Mouse (Mus musculus) embryonic facial prominence, embryonic 14.5 days (tissue): Measurements from ENCODE around the gene Kif18b. TPM values are rescaled to one million over a fixed set of nuclear protein-coding genes. Genes with fewer than 3 reads are reported as not detected.

Source experiments
- ATAC-seq: fragments of 200-750 bp; cut with Nextera tagmentation; 2 replicates; pipeline ENCODE4 v1.8.0; 2017; ENCODE audit warnings: low read depth, moderate number of reproducible peaks, moderate TSS enrichment
- DNase-seq: peaks from one replicate; pipeline ENCODE4 v3.0.0-alpha.2; 2015; ENCODE audit warnings: low spot score
- H3K27ac ChIP-seq: fragments of 300-500 bp; sonication (generic); replicated peaks from 2 replicates; pipeline ENCODE4 v1.5.1; 2014; ENCODE audit warnings: low read depth, mild to moderate bottlenecking, low read length, moderate library complexity
- H3K27me3 ChIP-seq: fragments of 300-500 bp; sonication (generic); replicated peaks from 2 replicates; pipeline ENCODE4 v1.6.1; 2014; ENCODE audit warnings: low read length; ENCODE audit not compliant: control insufficient read depth, insufficient read depth
- H3K36me3 ChIP-seq: fragments of 300-500 bp; sonication (generic); 2 replicates; pipeline ENCODE4 v1.6.1; 2014; ENCODE audit warnings: low read length, mixed read lengths; ENCODE audit not compliant: control insufficient read depth, insufficient read depth
- H3K4me1 ChIP-seq: fragments of 300-500 bp; sonication (generic); 2 replicates; pipeline ENCODE4 v1.6.1; 2014; ENCODE audit warnings: antibody characterized with exemption, low read length; ENCODE audit not compliant: control insufficient read depth, insufficient read depth
- H3K4me2 ChIP-seq: fragments of 300-500 bp; sonication (generic); 2 replicates; pipeline ENCODE4 v1.6.1; 2014; ENCODE audit warnings: low read depth, mild to moderate bottlenecking, low read length, moderate library complexity, mixed read lengths
- H3K4me3 ChIP-seq: fragments of 300-500 bp; sonication (generic); 2 replicates; pipeline ENCODE4 v1.5.1; 2014; ENCODE audit warnings: low read depth, mild to moderate bottlenecking, low read length
- H3K9ac ChIP-seq: fragments of 300-500 bp; sonication (generic); 2 replicates; pipeline ENCODE4 v1.6.1; 2014; ENCODE audit warnings: low read depth, mild to moderate bottlenecking, low read length, moderate library complexity, mixed read lengths
- H3K9me3 ChIP-seq: fragments of 300-500 bp; sonication (generic); 2 replicates; pipeline ENCODE4 v1.6.1; 2016; ENCODE audit warnings: low read length; ENCODE audit not compliant: control insufficient read depth
- WGBS: fragments of 180-500 bp; shearing (Covaris S2); extraction: QIAGEN DNeasy Blood & Tissue Kit; methylation state at CpG from one replicate; pipeline ENCODE4 v1.1.7; 2014; 5-methylcytosine and 5-hydroxymethylcytosine counted together
- polyA plus RNA-seq: library from polyadenylated mRNA; unstranded; fragments of >200 nt; fragmentation: Nextera tagmentation; extraction: Ambion mirVana; gene quantifications from 2 replicates; pipeline ENCODE4 v1.2.1, GENCODE M21; 2014

Gene Kif18b
- polyA plus RNA-seq, 1 experiment from 2014 or later, result 6.6 TPM

DNA sequence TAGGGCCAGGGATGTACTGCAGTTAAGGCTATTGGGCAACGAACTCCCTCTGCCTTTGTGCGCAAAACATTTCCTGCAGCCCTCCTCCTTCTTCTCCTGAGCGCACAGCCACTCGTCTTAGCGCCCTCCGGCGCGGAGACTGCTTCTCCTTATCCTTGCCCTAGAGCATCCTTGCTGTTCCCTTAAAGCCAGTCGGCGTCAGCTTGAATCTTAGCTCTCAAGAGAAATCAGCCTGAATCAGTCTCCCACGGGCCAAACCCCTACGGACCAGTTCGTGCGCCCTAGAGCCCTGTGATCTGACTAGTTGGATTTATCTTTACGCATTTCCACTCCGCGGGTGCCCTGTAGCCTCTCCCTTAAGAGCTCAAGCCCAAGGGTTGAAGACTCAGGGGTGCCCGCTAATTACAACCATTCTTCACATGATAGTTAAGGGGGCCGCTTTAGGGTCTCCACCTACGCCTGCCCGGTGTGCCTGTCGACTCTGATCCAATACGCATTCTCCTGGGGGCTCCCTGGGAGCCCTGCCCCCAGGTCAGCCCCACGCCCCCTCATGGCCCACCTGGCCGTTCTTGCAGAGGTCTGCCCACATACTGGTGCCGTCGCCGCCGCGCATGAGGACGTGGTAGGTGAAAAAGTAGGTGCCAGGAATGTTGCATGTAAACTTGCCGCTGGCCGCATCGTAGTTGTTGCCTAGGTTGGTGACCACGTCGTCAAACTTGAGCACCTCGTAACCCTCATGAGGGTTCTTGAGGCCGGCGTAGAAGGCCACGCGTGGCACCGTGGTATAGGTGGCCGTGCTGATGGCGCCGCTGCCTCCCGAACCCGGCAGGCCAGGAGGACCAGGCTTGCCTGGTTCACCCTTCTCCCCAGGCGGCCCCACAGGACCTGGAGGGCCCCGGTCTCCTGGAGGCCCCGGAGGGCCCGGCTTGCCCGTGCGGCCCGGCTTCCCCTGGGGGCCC lies 20.7 kb upstream of the Kif18b start:
- peaks cover 85% of the 10 kb centered on the region for H3K27me3 ChIP-seq
- no peak overlapping the region for H3K27ac ChIP-seq
- DNase-seq (peak; percentile 16), ATAC-seq (no peak)
- peak overlapping the region; percentile 51 for H3K9ac ChIP-seq
- no peaks in the 10 kb centered on the region for H3K9me3 ChIP-seq
- H3K4me1 ChIP-seq, result peaks cover 21% of the 10 kb centered on the region
- no peaks in the 10 kb centered on the region for H3K36me3 ChIP-seq
- H3K4me3 ChIP-seq, result peak overlapping the region; percentile 43
- 3% methylated on average over 50 of the region's 54 CpGs for WGBS
- H3K4me2 ChIP-seq, result peak overlapping the region; percentile 67

DNA sequence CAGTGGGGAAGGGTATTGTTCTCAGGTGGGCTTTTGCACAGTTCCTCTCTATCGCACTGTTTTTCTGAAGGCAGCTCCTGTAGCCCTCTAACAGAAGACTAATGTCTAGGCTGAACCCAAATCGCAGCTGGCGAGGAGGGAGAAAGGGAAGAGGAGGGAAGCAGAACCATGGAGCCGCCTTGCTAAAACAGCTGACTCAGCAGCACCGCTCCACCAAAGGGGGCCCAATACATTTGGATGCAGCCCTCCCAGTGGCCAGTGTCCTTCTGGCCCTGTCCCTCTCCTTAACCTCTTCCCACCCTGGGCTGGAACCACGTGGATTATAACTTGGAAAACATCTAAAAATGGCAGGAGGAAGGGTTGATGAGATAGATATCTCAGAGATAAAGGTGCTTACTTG lies 16.3 kb upstream of the Kif18b start:
- Histone ChIP-seq H3K9ac (no peak overlapping the region), H3K9me3 (no peaks in the 10 kb centered on the region), H3K4me3 (no peak overlapping the region), H3K27ac (no peak overlapping the region), H3K4me1 (peaks cover 25% of the 10 kb centered on the region), H3K27me3 (peaks cover 63% of the 10 kb centered on the region), H3K36me3 (no peaks in the 10 kb centered on the region), H3K4me2 (no peak overlapping the region)
- WGBS, result 59% methylated on average over 6 of the region's 6 CpGs
- no peak for ATAC-seq
- DNase-seq, result no peak

DNA sequence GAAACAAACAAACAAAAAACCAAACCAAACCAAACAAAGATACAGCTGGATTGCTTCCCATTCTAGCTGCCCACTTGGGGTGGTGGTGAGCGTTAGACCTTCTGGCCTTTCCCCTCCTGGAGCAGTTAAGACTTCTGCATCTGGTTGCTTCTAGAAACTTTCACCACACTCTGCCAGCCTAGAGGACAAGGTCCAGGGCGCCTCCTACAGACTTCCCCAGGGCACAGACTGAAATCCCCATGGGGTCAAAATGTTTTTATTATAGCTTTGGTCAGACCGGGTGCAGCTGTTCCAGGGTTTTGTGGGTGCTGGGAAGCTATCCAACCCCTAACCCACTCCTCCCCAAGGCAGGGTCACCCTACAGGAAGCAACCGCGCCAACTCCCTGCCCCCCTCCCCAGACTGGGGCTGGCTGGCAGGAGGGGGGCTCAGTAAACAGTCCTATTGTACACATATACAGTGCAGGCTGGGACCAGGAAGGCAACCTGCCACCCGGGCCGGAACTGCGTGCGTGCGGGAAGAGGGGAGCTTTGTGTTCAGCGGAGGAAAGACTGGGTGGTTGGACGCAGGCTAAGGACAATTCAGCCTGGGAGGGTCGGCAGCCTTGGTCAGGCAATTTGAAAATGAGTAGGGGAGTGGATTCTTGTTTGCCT lies 14.2 kb upstream of the Kif18b start:
- Histone ChIP-seq H3K36me3 (no peaks in the 10 kb centered on the region), H3K9ac (no peak overlapping the region), H3K4me2 (no peak overlapping the region), H3K9me3 (no peaks in the 10 kb centered on the region), H3K4me3 (no peak overlapping the region), H3K27me3 (peaks cover 42% of the 10 kb centered on the region), H3K27ac (no peak overlapping the region), H3K4me1 (peaks cover 14% of the 10 kb centered on the region)
- WGBS, result 32% methylated on average over 13 of the region's 13 CpGs
- no peak for DNase-seq
- ATAC-seq, result 0 out of 2 replicates have a peak, but pooled peaks have one; percentile 50

DNA sequence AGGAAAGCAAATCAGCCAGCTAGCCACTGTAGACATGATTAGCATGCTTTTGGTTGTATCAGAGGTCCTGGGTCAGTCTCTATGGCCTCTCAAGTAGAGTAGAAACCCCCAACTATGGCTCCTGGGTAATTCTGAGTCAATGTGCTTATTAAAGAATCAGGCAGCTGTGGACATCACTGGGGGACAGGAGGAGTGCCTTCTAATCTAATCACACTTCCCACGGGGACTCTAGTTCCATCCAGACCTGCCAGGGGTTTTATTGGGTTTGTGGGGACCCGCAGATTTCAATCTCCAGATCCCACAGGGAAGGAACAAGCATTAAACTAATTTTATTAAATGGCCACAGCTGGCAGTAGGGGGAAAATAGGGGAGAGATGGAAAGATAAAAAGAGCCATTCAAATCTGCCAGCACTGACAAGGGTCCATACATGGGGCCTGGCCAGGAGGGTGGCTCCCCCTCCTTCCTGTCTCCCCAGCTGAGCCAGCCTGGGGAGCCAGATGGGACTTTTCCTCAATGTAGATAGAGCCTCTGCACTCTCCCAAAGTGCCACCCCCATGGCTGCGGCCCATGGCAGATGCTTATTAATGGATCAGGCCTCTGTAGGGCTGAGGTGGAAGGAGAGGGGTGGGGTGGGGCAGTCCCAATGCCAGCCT lies 12.7 kb upstream of the Kif18b start:
- H3K27me3 ChIP-seq, result peaks cover 30% of the 10 kb centered on the region
- no peak overlapping the region for H3K4me2 ChIP-seq
- H3K36me3 ChIP-seq, result no peaks in the 10 kb centered on the region
- peak; percentile 47; the same call in 1 of the 2 replicates for ATAC-seq
- H3K4me3 ChIP-seq, result no peak overlapping the region
- no peak overlapping the region for H3K9ac ChIP-seq
- DNase-seq, result peak; percentile 14
- H3K9me3 ChIP-seq, result no peaks in the 10 kb centered on the region
- WGBS, result 63% methylated on average over 3 of the region's 3 CpGs
- peaks cover 14% of the 10 kb centered on the region for H3K4me1 ChIP-seq
- H3K27ac ChIP-seq, result no peak overlapping the region

DNA sequence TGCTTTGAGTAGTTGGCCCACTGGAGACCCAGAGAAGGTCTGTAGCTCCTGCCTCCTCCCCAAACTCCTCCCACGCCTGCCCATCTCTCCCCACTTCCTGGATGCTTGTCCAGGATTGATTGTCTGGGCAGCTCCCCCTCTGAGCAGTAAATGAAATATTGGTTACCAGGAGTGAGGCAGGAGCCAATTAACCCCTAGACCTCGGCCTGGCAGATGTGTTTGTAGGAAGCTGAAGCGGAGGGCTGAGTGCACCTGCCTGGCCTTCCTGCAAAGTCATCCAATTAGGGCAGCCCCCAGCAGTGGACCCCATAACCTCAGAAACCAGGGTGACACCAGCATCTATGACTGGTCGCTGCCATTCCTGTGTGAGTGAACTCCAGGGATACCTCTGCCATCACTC lies 11.3 kb upstream of the Kif18b start:
- Histone ChIP-seq H3K27me3 (peaks cover 23% of the 10 kb centered on the region), H3K9ac (no peak overlapping the region), H3K27ac (no peak overlapping the region), H3K4me3 (no peak overlapping the region), H3K36me3 (no peaks in the 10 kb centered on the region), H3K9me3 (no peaks in the 10 kb centered on the region), H3K4me2 (no peak overlapping the region), H3K4me1 (peaks cover 14% of the 10 kb centered on the region)
- no peak for DNase-seq
- no peak for ATAC-seq
- 35% methylated on average over 4 of the region's 4 CpGs for WGBS

DNA sequence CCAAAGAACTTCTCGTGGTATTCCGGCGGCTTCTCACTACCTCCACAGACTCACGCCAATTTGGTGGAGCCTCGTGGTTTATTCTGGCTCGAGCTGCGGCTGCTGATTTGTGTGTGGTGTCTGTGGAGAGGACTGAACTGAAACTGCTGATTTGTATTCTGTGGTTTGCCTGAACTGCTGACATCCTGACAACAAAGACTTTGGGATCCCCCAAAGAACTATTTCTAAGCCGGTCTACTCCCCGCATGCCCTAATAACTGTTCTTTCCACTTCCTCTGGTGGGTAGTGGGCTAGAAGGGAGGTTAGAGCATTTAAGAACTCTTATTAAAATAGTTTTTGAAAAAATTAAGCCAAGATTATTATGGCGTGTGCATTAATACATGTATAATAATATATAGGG lies 5.7 kb upstream of the Kif18b start:
- Histone ChIP-seq H3K4me2 (no peak overlapping the region), H3K27ac (no peak overlapping the region), H3K36me3 (no peaks in the 10 kb centered on the region), H3K4me1 (no peaks in the 10 kb centered on the region), H3K9ac (no peak overlapping the region), H3K4me3 (no peak overlapping the region), H3K9me3 (no peaks in the 10 kb centered on the region), H3K27me3 (peaks cover 4% of the 10 kb centered on the region; the same call in 1 of the 2 replicates)
- DNase-seq (peak; percentile 13), ATAC-seq (no peak)
- WGBS, result 89% methylated on average over 10 of the region's 10 CpGs

DNA sequence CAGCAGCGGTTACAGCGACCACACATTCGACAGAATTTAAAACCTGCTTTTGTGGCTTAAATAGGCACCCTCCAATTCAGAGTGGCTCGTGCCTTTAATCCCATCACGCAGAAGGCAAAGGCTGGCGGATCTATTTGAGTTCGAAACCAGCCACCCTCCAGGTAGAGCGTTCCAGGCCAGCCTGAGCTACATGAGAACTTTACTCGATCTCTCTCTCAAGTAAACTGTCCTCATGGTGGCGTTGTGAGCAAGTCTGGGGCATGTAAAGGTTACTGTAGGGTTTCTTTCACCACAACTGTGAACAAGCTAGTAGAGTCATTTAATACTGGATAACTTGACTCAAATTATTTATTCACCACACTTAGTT lies 410 bp upstream of the Kif18b start:
- DNase-seq (no peak), ATAC-seq (peak; percentile 31)
- H3K9me3 ChIP-seq, result no peaks in the 10 kb centered on the region
- H3K4me1 ChIP-seq, result 0 out of 2 replicates have a peak, but pooled peaks cover 4% of the 10 kb centered on the region
- H3K9ac ChIP-seq, result peak overlapping the region; percentile 64
- H3K27me3 ChIP-seq, result no peaks in the 10 kb centered on the region
- WGBS, result 2% methylated on average over 10 of the region's 10 CpGs
- H3K36me3 ChIP-seq, result peaks cover 14% of the 10 kb centered on the region; the same call in 1 of the 2 replicates
- H3K27ac ChIP-seq, result peak overlapping the region; percentile 94
- H3K4me2 ChIP-seq, result peak overlapping the region; percentile 71
- H3K4me3 ChIP-seq, result peak overlapping the region; percentile 71

DNA sequence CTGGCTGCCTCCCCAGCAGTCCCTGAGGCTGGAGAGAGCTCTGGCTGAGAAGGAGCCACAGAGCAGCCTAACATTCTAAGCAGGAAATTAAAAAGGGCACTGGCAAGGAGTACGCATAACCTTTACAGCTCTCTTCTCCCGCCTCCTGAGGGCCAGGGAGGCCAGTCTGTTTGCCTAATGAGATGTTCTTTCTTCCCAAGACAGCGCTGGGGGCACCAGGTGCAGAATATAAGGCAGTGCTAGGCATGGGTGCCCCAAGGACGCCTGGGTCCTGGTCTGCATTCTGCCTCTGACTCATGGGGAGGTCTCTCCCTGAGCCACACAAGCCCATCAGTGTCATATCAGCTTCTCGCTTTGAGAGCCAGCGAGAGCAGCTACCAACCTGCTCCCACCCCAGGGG lies 3.4 kb downstream of the Kif18b start:
- H3K9ac ChIP-seq, result peak overlapping the region; percentile 19; the same call in 1 of the 2 replicates
- no peak overlapping the region for H3K4me3 ChIP-seq
- peaks cover 14% of the 10 kb centered on the region; the same call in 1 of the 2 replicates for H3K36me3 ChIP-seq
- no peak overlapping the region for H3K27ac ChIP-seq
- ATAC-seq (no peak), DNase-seq (no peak)
- H3K4me1 ChIP-seq, result 0 out of 2 replicates have a peak, but pooled peaks cover 4% of the 10 kb centered on the region
- 70% methylated on average over 6 of the region's 6 CpGs for WGBS
- H3K4me2 ChIP-seq, result no peak overlapping the region
- no peaks in the 10 kb centered on the region for H3K9me3 ChIP-seq
- H3K27me3 ChIP-seq, result no peaks in the 10 kb centered on the region
